Mouse (Mus musculus) spleen, adult 10 weeks (tissue): ENCODE measurements around the gene Olfr77. TPM values are rescaled to one million over a fixed set of nuclear protein-coding genes. Genes with fewer than 3 reads are reported as not detected.

ENCODE experiments used
- polyA plus RNA-seq: library from polyadenylated mRNA; stranded (reverse); fragments of 350-450 nt; fragmentation: Illumina TruSeq; extraction: RNeasy Lipid Tissue Mini Kit (QIAGEN cat#74804); gene quantifications from one replicate; pipeline ENCODE4 v1.2.3, GENCODE M21; 2015; ENCODE audit warnings: low replicate concordance; ENCODE audit not compliant: insufficient read depth

Gene Olfr77
- polyA plus RNA-seq = not detected

DNA sequence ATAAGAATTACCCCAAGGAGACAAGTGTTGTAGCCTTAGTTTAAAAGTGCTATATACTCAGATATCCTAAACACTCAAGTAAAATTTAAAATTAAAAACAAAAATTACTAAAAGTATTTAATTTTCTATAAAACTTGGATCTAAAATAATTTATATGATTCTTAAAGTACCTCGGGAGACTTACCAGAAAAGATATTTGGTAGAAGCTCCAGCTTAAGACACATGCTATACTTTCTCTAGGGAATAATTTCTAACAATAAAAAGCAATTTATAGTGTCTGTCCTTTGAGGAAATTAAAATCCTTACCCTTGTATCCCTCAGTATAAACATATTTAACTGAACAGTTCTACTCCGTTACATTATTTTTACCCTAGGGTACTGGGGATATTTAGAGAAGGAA is at the start of gene Olfr77:
TSS of gene Olfr77 (plus strand) at position 301 of the 400 bp plus-strand sequence.

DNA sequence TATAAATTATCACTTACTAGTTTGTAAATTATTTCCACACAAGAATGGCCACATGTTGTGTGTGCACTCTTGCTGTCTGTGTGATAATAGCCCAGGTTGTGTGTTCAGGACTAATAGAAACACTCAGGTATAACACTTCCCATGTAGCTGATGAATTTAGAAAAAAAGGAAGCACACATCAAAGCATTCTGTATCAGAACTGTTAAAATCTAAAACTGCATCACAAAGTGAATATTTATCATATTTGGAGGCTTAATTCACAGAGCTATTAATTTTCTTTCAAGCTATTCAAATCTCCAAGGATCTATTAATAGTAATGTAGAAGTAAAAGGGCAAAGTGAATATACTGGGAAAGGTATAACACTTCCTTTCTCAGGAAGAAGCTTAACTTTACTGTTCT is 28.8 kb upstream of the Olfr77 start, which contains the start of gene Olfr862:
TSS of gene Olfr862 (minus strand) at position 101 of the 400 bp plus-strand sequence.

Other genes starting within 250 kb of the Olfr77 start
- not detected for gene Olfr857, start 207.4 kb upstream of the Olfr77 start, polyA plus RNA-seq
- gene Olfr58, start 136.6 kb upstream of the Olfr77 start, polyA plus RNA-seq = not detected
- gene Olfr859, start 112.0 kb upstream of the Olfr77 start, polyA plus RNA-seq = not detected
- not detected for gene Olfr860, start 67.1 kb upstream of the Olfr77 start, polyA plus RNA-seq
- gene Olfr862, start 28.9 kb upstream of the Olfr77 start, polyA plus RNA-seq = not detected
- gene Olfr866, start 111.2 kb downstream of the Olfr77 start, polyA plus RNA-seq = not detected
- not detected for gene Olfr867, start 140.7 kb downstream of the Olfr77 start, polyA plus RNA-seq
- not detected for gene Olfr868, start 181.8 kb downstream of the Olfr77 start, polyA plus RNA-seq
- gene Olfr869, start 212.1 kb downstream of the Olfr77 start, polyA plus RNA-seq = not detected